Mouse (Mus musculus) yolk sac, embryonic 10.5 days (tissue): ENCODE measurements around the gene 2900026A02Rik.

Experiments used
- DNase-seq: peaks from one replicate; pipeline ENCODE4 v3.0.0-alpha.2; 2017; ENCODE audit warnings: low spot score

Gene 2900026A02Rik

GRCm38 (mm10) chr5:113038601-113039000 is 182.4 kb downstream of the 2900026A02Rik start:
- DNase-seq = no peak
